Mouse (Mus musculus): ENCODE results near the gene Smndc1. TPM values are rescaled to one million over a fixed set of nuclear protein-coding genes. Genes with fewer than 3 reads are reported as not detected.

Gene Smndc1
- polyA plus RNA-seq, 1 experiment, result 30.8 TPM

DNA sequence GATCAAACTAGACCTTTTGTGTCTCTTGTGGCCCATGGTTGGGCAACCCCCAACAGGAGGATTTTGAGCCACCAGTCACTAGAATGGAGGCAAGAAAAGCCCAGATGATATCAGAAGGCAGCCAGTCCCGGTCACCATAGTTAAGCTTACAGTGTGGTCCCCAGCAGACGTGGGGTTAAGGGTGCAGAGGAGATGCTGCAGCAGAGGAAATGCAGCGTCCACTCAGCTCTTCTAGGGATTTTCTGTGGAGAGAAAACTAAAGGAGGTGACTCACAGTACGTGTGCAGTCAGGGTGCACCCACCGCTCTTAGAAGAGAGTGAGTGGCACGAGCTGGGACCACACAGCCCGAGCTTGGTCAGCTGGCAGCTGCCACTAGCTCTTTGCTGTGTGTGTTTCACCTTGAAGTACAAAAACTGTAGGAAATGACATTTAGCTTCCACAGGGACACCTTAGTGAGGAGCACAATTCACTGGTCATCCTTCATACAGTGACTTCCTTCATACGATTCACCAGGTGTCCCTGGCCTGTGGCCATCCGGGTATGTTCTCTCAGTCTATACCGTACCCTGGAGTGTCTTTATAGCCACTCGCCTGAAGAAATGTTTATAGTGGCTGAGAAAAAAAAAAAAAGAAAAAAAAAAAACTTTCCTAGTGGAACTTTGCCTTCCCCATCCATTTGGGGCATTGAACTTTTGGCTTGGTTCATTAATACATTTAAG, 24.2 kb downstream of the Smndc1 start:
- Histone ChIP-seq H3ac (ENCODE audit: control insufficient read depth, insufficient read length) (no peak overlapping the region), H3K36me3 (ENCODE audit: control insufficient read depth, insufficient read depth) (no peaks in the 10 kb centered on the region), H3K4me3 (no peak overlapping the region), H3K4me2 (ENCODE audit: low read depth) (no peak overlapping the region), H3K27me3 (ENCODE audit: control insufficient read depth, insufficient read depth, insufficient read length) (no peaks in the 10 kb centered on the region), H3K79me2 (ENCODE audit: control insufficient read depth, insufficient read depth) (no peaks in the 10 kb centered on the region)
- TF ChIP-seq MYOG (IDR thresholded peaks at IDR 0.05; ENCODE audit: control insufficient read depth in 1 of 3, insufficient read depth in 1 of 3, insufficient read length in 2 of 3, low read depth in 2 of 3), result no peak
- no peak for TF ChIP-seq MAX (IDR thresholded peaks at IDR 0.05; ENCODE audit: low read depth)
- TF ChIP-seq REST (IDR thresholded peaks at IDR 0.05; ENCODE audit: insufficient read depth, insufficient read length), result no peak
- TF ChIP-seq MYOD1 (IDR thresholded peaks at IDR 0.05; ENCODE audit: control insufficient read depth in 1 of 3, insufficient read length in 2 of 3, low read depth in 2 of 3), result no peak
- TF ChIP-seq SRF (IDR thresholded peaks at IDR 0.05; ENCODE audit: control insufficient read depth, insufficient read length, low read depth), result no peak
- TF ChIP-seq TCF12 (IDR thresholded peaks at IDR 0.05; ENCODE audit: insufficient read depth, poor library complexity, severe bottlenecking), result no peak
- no peak for TF ChIP-seq E2F4 (IDR thresholded peaks at IDR 0.05; ENCODE audit: insufficient read depth)
- TF ChIP-seq POLR2AphosphoS2 (IDR thresholded peaks at IDR 0.05; ENCODE audit: insufficient read length, low read depth), result no peak
- TF ChIP-seq TCF3 (IDR thresholded peaks at IDR 0.05; ENCODE audit: insufficient read length, low read depth), result no peak
- no peak for TF ChIP-seq USF1 (IDR thresholded peaks at IDR 0.05; ENCODE audit: low read depth)

DNA sequence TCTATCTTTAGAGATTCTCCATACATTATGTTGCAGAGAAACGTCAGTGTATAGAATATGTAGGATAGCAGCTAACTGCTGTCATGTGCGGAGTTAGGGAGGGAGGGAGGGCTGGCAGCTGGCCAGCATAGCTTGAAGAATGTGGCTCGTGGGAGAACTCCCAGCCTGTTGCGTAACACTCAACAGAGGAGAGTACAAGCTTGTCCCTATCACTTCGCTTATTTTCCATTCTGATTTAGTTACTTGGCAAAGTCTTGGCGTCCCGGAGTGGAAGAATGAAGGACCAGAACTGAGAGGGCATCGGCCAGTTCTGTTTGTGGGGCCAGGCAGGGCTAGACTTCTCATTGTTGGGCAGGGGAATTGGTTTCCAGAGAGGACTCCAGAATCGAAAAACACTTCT, 25.4 kb downstream of the Smndc1 start:
- TF ChIP-seq E2F4 (IDR thresholded peaks at IDR 0.05; ENCODE audit: insufficient read depth), result no peak
- TF ChIP-seq POLR2A (IDR thresholded peaks at IDR 0.05; ENCODE audit: insufficient read length, low read depth), result no peak
- no peak for TF ChIP-seq TCF12 (IDR thresholded peaks at IDR 0.05; ENCODE audit: insufficient read depth, poor library complexity, severe bottlenecking)
- TF ChIP-seq POLR2AphosphoS2 (IDR thresholded peaks at IDR 0.05; ENCODE audit: insufficient read length, low read depth), result no peak
- TF ChIP-seq MAX (IDR thresholded peaks at IDR 0.05; ENCODE audit: low read depth), result no peak
- TF ChIP-seq CEBPB (IDR thresholded peaks at IDR 0.05; ENCODE audit: insufficient read depth, poor library complexity, severe bottlenecking), result peak; percentile 90
- no peak for TF ChIP-seq MYOG (IDR thresholded peaks at IDR 0.05; ENCODE audit: control insufficient read depth in 1 of 3, insufficient read depth in 1 of 3, insufficient read length in 2 of 3, low read depth in 2 of 3)
- no peak for TF ChIP-seq TCF3 (IDR thresholded peaks at IDR 0.05; ENCODE audit: insufficient read length, low read depth)
- H3K4me3 ChIP-seq, result no peak overlapping the region
- no peaks in the 10 kb centered on the region for H3K36me3 ChIP-seq (ENCODE audit: control insufficient read depth, insufficient read depth)

DNA sequence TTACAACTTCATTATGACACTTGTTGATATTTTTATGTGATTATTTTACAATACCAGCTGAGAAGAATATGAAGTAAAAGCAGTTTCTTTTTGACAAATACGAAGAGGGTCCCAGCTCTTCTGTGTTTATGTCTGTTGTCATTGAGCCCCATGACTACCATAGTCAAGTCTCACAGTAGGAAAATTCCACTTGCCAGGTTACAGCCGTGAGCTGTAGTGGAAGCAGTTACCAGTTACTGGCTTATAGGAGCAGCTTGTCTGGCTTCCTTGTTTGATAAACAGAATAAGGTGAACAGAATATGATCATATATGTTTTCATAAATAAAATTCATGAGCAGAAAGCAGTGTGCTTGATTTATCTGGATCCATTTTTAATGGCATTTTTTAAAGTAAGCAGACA, 25.8 kb downstream of the Smndc1 start:
- Histone ChIP-seq H3K4me2 (ENCODE audit: low read depth) (no peak overlapping the region), H3K79me2 (ENCODE audit: control insufficient read depth, insufficient read depth) (no peaks in the 10 kb centered on the region), H3K36me3 (ENCODE audit: control insufficient read depth, insufficient read depth) (no peaks in the 10 kb centered on the region), H3K27me3 (ENCODE audit: control insufficient read depth, insufficient read depth, insufficient read length) (no peaks in the 10 kb centered on the region), H3ac (ENCODE audit: control insufficient read depth, insufficient read length) (no peak overlapping the region), H3K4me3 (no peak overlapping the region)
- no peak for TF ChIP-seq REST (IDR thresholded peaks at IDR 0.05; ENCODE audit: insufficient read depth, insufficient read length)
- no peak for TF ChIP-seq CEBPB (IDR thresholded peaks at IDR 0.05; ENCODE audit: insufficient read depth, poor library complexity, severe bottlenecking)
- TF ChIP-seq MYOD1 (IDR thresholded peaks at IDR 0.05; ENCODE audit: control insufficient read depth in 1 of 3, insufficient read length in 2 of 3, low read depth in 2 of 3), result no peak
- TF ChIP-seq E2F4 (IDR thresholded peaks at IDR 0.05; ENCODE audit: insufficient read depth), result no peak
- no peak for TF ChIP-seq MAX (IDR thresholded peaks at IDR 0.05; ENCODE audit: low read depth)
- TF ChIP-seq POLR2AphosphoS2 (IDR thresholded peaks at IDR 0.05; ENCODE audit: insufficient read length, low read depth), result no peak
- no peak for TF ChIP-seq POLR2A (IDR thresholded peaks at IDR 0.05; ENCODE audit: insufficient read length, low read depth)
- no peak for TF ChIP-seq TCF3 (IDR thresholded peaks at IDR 0.05; ENCODE audit: insufficient read length, low read depth)
- no peak for TF ChIP-seq TCF12 (IDR thresholded peaks at IDR 0.05; ENCODE audit: insufficient read depth, poor library complexity, severe bottlenecking)
- no peak for TF ChIP-seq USF1 (IDR thresholded peaks at IDR 0.05; ENCODE audit: low read depth)

More for the DNA sequence above, 25.4 kb downstream of the Smndc1 start:
- H3ac ChIP-seq (ENCODE audit: control insufficient read depth, insufficient read length), result no peak overlapping the region
- no peaks in the 10 kb centered on the region for H3K27me3 ChIP-seq (ENCODE audit: control insufficient read depth, insufficient read depth, insufficient read length)
- no peak overlapping the region for H3K4me2 ChIP-seq (ENCODE audit: low read depth)
- no peaks in the 10 kb centered on the region for H3K79me2 ChIP-seq (ENCODE audit: control insufficient read depth, insufficient read depth)

DNA sequence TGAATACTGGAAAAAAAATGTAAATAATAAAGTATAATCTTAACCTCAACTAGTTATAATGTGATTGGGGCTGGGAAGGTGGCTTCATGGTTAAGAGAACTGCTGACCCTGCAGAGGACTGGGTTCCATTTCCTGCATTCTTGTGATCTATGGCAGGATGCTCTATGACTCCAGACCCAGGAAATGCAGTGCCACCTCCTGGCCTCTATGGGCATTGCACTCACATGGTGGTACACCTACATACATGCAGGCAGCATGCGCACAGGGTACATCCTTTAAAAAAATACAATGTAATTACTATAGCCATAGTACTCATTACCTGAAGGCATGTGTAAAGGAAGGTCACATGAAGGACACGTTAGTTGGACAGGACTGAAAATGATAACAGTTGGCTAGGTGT, 27.4 kb downstream of the Smndc1 start:
- H3K4me2 ChIP-seq (ENCODE audit: low read depth), result no peak overlapping the region
- H3K79me2 ChIP-seq (ENCODE audit: control insufficient read depth, insufficient read depth), result no peaks in the 10 kb centered on the region

More for the DNA sequence above, 27.4 kb downstream of the Smndc1 start:
- Histone ChIP-seq H3ac (ENCODE audit: control insufficient read depth, insufficient read length) (no peak overlapping the region), H3K4me3 (no peak overlapping the region), H3K36me3 (ENCODE audit: control insufficient read depth, insufficient read depth) (no peaks in the 10 kb centered on the region), H3K27me3 (ENCODE audit: control insufficient read depth, insufficient read depth, insufficient read length) (no peaks in the 10 kb centered on the region)
- TF ChIP-seq POLR2AphosphoS2 (IDR thresholded peaks at IDR 0.05; ENCODE audit: insufficient read length, low read depth) (no peak), SRF (IDR thresholded peaks at IDR 0.05; ENCODE audit: control insufficient read depth, insufficient read length, low read depth) (no peak), E2F4 (IDR thresholded peaks at IDR 0.05; ENCODE audit: insufficient read depth) (no peak), POLR2A (IDR thresholded peaks at IDR 0.05; ENCODE audit: insufficient read length, low read depth) (no peak), USF1 (IDR thresholded peaks at IDR 0.05; ENCODE audit: low read depth) (no peak), MYOD1 (IDR thresholded peaks at IDR 0.05; ENCODE audit: control insufficient read depth in 1 of 3, insufficient read length in 2 of 3, low read depth in 2 of 3) (no peak), CEBPB (IDR thresholded peaks at IDR 0.05; ENCODE audit: insufficient read depth, poor library complexity, severe bottlenecking) (no peak), REST (IDR thresholded peaks at IDR 0.05; ENCODE audit: insufficient read depth, insufficient read length) (no peak)

All from myocyte (in vitro differentiated cells).